Mouse (Mus musculus) frontal cortex, adult (tissue): ENCODE measurements around the gene Tmem128.

Source experiments
- ATAC-seq: cut with Nextera tagmentation; 2 replicates; pipeline ENCODE4 v1.9.2; 2017; ENCODE audit warnings: mild to moderate bottlenecking, moderate library complexity, mixed read lengths; ENCODE audit not compliant: low TSS enrichment

Gene Tmem128

GRCm38 (mm10) chr5:38277936-38278600, 18.1 kb downstream of the Tmem128 start:
- ATAC-seq = no peak

- ATAC-seq = no peak
Measured at GRCm38 (mm10) chr5:38280075-38280474, 20.1 kb downstream of the Tmem128 start.

DNA sequence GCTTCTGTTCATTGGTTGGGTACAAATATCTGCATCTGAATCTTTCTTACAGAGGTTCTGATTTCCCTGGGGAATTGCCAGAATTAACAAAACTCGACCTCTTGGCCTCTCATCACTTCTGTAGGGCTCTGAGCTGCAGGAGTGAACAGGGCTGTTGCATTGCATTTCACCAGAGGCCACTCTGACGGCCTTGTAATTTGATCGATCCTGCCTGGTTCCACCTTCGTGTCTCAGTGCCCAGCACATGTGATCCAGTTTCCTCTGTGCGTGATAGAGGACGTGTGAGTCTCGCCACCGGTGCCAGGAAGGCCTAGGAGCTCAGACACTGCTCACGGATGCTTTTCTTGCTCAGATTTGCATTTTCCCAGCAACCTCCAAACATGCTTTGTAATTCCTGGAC, 25.7 kb downstream of the Tmem128 start:
- ATAC-seq = no peak

GRCm38 (mm10) chr5:38288476-38288875, 28.5 kb downstream of the Tmem128 start:
- no peak for ATAC-seq

- no peak for ATAC-seq
Measured at GRCm38 (mm10) chr5:38301761-38302411, 41.9 kb downstream of the Tmem128 start.

GRCm38 (mm10) chr5:38302651-38303050, 42.7 kb downstream of the Tmem128 start:
- no peak for ATAC-seq

DNA sequence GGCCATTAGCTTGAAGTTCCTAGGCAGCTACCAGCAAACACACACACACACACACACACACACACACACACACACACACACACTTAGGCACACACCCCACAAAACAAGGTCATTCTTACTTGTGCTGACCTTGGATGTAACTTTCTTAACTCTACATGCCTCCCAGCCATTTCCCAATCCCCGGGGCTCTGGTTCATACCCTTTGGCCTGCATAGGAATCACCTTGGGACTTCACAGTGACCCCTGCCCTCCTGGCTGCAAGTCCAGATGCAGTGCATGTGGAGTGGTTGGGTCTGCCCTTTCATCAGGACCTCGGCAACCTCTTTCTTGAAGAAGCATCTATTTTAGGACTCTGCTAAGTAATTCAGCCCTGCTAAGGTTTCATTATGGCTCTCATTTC, 45.3 kb downstream of the Tmem128 start:
- ATAC-seq = no peak

GRCm38 (mm10) chr5:38307255-38308101, 47.5 kb downstream of the Tmem128 start:
- peak; percentile 96 for ATAC-seq

- ATAC-seq = peak; percentile 74
Measured at GRCm38 (mm10) chr5:38308873-38309272, 48.9 kb downstream of the Tmem128 start.

DNA sequence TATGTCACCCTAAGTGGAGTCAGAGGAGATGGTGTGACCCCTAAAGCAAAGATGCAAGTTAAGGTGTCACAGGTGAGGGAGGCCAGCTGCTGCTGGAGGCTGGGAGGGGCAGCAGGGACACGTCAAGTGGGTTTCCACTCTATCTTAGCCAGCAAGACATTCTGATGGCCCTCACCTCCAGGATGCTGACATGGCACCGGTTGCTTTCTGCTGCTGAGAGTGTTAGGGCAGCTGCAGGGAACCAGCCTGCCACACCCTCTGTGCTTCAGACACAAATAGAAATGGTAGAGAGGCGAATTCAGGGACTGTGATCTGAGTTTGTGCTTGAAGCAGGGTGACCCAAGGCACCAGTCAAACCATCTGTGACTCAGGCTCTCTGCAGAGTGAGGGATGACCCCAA, 49.8 kb downstream of the Tmem128 start:
- no peak for ATAC-seq
